Mouse (Mus musculus) lung, postnatal 36 days (tissue): ENCODE measurements around the gene Msn.
"Not testable (repeated sequence)": the region's sequence is repeated elsewhere in the genome, so short reads cannot be mapped to it uniquely, and the experiment has no call there.

Source experiments
- DNase-seq: peaks from one replicate; pipeline ENCODE4 v3.0.0; 2022; ENCODE audit warnings: mixed read lengths

Msn gene

DNA sequence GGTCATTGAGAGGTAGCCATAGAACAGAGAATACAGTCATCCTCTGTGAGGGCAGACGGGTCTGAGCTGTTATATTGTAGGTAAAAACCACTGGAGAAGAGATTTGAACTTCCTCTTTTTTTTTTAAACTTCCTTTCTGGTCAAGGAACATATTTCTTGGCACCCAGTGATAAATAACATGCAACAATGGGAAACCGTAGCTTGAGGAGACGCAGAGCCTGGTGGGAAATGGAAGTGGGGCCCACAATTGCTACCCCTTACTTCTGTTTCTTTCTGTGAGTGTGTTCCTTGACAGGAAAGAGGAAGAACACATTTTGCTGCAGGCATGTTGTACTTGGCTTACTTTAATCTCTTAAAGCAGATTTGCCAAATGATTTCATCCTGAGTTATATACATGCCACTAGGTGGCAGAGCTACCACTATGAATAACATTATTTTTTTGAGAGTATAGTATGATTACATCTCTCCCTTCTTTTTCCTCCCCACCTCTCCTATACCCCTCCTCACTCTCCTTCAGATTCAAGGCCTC lies 49.2 kb downstream of the Msn start:
- peak; percentile 62 for DNase-seq

DNA sequence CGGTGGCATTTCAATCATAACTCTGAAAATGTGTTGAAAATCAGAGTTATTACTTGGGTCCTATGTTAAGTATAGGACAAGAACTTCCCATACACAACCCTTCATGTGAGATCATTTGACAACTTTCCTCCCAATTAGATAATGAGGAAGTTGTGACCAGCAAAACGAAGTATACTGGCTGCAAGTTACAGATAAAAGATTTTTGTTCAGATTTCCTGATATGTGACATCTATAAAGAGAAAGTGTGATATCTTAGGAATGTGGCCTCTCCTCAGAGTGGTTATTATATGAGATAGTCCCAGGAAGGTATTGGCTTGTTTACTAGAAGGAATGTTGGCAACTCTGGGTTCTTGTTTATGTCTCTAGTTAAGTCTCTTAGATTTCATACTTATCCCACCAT lies 52.4 kb downstream of the Msn start:
- DNase-seq, result no peak

DNA sequence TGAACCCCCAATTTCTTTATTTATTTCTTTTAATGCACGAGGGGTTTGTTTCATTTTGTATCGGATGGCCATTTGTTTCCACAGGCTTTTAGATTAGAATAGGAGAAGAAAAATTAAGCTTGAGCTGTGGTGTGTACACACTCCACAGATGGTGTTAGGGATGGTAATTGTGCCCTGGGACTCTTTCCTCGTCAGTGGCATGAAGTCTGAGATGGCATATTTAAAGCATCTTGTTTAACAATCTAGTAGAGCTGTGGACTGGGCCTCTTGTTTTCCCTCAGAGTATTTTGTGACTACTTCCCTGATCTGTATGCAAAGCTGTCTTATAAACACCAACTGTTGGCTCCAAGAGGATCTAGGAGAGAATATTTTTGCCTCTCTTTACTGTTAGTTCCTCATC lies 57.5 kb downstream of the Msn start:
- DNase-seq, result no peak

DNA sequence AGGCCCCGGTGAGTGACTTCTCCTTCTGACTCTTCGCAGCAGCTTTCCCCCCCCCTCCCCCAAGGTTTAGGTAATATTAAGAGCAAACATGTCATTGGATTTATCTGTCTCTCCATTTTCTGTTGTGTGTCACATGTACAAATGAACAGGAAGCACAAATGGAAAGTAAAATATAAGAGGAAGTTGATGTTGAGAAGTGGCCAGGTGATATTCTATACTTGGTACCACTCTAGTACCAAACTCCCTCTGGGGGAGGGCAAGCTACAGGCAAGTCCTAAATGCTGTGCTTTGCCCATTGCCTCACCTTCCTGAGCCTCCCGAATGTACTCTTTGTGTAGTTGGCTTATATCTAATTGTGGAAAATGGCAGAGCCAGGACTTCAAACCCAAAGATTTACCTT lies 62.1 kb downstream of the Msn start:
- DNase-seq, result no peak

DNA sequence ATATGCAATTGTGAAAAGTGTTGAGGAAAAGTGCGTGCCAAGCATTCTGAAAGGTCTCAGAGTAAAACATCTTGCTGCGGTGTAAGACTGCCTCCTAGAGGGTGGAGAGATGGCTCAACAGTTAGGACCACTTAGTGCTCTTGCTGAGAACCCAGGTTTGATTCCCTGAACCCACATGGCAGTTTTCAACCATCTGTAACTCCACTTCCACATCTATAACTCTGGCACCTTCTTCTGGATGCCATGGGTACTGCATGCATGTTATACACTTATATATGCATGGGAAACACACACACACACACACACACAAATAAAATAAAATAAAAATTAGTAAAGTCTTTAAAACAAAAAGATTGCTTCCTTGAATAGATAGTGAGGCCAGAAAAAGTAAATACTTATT lies 66.7 kb downstream of the Msn start:
- peak; percentile 67 for DNase-seq

DNA sequence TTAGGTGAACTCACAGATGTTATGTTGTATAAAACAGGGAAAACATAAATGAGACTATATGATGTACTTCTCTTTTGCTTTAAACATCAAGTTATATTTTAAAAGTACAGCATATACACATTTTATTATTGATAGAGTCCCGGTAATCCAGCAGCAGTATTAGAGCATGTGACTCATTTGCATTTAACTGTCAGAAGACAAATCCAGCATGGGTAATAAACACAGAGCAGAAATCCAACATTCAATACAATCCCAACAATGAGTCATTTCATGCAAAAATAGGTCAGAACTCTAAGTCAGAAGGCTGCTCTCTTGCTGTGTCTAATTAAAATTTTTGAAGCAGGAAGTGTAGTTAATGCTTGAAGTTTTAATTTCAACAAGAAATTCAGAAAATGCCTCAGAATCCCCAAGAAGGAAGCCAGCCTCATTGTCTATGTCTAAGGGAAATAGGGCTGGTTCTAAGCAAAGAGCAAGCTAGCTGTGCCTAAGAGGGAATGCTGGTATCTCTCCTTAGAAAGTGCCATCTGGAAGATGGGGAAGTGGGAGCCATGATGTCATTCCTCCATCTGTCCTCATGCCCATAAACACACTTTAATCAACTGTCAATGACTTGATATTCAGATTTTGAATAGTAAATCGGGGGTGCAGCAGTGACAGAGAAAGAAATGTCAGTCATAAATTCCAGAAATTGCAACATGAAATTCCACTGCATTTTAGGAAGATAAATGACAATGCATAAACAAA lies 76.0 kb downstream of the Msn start:
- DNase-seq, result no peak

DNA sequence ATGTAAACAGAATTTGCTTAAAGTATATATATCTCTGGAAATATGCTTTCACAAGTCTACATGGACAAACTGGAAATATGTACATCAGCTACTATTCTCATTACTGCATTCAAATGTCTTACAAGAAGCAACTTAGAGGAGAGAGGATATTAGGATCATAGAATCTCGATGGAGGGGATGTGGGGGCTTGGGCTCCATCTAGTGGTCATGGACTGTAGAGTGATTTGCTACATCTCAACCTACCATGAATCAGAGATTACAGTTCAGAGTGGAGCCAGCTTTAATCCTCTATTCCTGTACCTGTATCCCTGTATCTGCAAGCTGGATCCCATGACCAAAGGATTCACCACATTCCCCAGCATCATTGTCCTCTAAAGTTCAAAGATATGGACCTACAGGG lies 82.6 kb downstream of the Msn start:
- DNase-seq, result peak; percentile 70

DNA sequence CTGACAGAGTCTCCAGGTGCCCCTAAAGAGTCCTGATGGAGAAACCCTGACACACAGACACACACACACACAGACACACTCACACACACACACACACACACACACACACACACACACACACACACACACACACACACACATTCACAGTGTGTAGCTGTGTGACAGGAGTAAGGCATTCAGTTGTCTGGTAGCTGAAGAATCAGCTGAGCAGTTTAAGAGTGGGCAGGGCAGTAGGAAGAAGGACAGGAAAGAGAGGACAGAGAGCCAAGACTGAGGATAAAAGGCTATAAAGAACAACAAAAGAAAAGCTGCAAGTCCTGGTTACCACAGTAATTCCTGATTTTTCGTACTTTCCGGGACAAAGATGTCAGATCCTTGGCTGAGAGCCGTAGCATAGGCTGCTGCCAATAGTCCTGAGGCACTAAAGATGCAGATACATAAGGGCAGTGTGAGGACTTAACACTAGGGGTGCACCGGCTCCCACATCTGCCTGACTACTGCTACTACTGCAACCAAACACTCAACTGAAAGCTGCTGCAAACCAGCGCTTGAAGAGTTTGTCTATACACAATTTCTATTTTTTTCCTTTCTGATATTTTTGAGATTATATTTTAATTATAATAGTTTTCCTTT lies 88.4 kb downstream of the Msn start:
- DNase-seq, result no peak

DNA sequence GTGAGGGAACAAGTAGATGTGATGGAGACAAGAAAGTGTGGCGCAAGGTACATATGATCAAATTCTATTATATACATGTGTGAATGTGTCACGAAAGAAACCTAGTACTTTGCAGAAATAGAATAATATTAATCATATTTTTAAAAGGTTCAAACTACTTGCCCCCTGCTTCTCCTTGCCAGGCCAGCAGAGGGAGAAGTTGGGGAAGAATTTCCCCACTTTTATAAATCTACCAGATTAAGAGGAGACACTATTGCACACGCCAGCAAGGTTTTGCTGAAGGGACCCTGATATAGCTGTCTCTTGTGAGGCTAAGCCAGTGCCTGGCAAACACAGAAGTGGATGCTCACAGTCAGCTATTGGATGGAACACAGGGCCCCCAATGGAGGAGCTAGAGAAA lies 109.3 kb downstream of the Msn start:
- DNase-seq, result not testable (repeated sequence)

DNA sequence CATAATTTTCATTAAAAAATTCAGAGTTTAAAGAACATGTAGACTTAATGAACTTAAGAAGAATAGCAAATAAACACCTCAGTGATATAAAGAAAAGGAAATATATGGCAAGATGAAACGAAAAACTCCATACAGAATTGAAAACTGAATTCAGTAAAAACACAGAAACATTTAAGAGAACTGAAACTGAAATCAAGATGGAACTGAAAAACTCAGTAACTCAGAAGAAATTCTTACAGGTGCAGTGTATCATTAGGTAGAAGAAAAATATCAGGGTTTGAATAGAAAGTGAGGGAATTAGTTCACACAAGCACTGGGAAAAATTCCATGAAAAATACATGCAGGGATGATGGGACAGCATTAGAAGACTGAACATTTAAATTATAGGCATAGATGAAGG lies 111.0 kb downstream of the Msn start:
- no peak for DNase-seq

DNA sequence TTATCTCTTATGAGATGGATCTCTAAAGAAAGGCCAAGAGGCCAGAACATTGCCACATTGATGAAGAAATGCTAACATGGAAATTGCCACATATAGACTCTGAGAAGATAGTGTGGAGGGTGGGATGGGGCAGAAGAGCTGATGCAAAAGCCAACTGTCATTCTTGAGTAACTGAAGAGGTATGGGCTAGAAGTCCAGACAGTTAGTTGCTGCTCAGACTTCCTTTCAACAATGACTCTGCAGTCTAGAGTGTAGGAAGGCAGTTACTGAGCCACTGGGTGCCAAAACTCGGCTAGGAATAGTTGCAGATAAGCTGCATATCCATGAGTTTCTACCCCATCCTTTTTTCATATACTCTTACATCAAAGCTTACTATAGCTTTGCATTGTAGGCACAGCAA lies 122.2 kb downstream of the Msn start:
- DNase-seq, result peak; percentile 14
